Mouse (Mus musculus): ENCODE data around the gene Capn15. TPM values are rescaled to one million over a fixed set of nuclear protein-coding genes. Genes with fewer than 3 reads are reported as not detected.

Capn15 gene
- polyA plus RNA-seq, 1 experiment from 2014 or later, result 25.8 TPM

GRCm38 (mm10) chr17:25967652-25968051, 17.9 kb downstream of the Capn15 start:
- H3K4me2 ChIP-seq (ENCODE audit: low read depth, low read length), result no peak overlapping the region
- H3K27ac ChIP-seq (replicated peaks; ENCODE audit: low read depth, low read length), result no peak overlapping the region
- no peak overlapping the region for H3K9ac ChIP-seq (ENCODE audit: low read depth, low read length)
- H3K27me3 ChIP-seq (replicated peaks; ENCODE audit: control insufficient read depth, insufficient read depth, low read length), result no peaks in the 10 kb centered on the region
- H3K9me3 ChIP-seq (ENCODE audit: control insufficient read depth, low read length), result no peaks in the 10 kb centered on the region
- H3K4me1 ChIP-seq (ENCODE audit: control insufficient read depth, insufficient read depth, low read length), result no peaks in the 10 kb centered on the region
- ATAC-seq (ENCODE audit: low read depth) (no peak), DNase-seq (ENCODE audit: low spot score) (no peak)
- H3K4me3 ChIP-seq (ENCODE audit: low read depth, low read length), result no peak overlapping the region
- 61% methylated on average over 3 of the region's 3 CpGs for WGBS
- peaks cover 18% of the 10 kb centered on the region for H3K36me3 ChIP-seq (ENCODE audit: control insufficient read depth, insufficient read depth, low read length)

GRCm38 (mm10) chr17:25964271-25964670, 21.3 kb downstream of the Capn15 start:
- Histone ChIP-seq H3K27ac (replicated peaks; ENCODE audit: low read depth, low read length) (no peak overlapping the region), H3K4me1 (ENCODE audit: control insufficient read depth, insufficient read depth, low read length) (no peaks in the 10 kb centered on the region), H3K4me2 (ENCODE audit: low read depth, low read length) (no peak overlapping the region), H3K36me3 (ENCODE audit: control insufficient read depth, insufficient read depth, low read length) (peaks cover 44% of the 10 kb centered on the region), H3K9me3 (ENCODE audit: control insufficient read depth, low read length) (no peaks in the 10 kb centered on the region), H3K27me3 (replicated peaks; ENCODE audit: control insufficient read depth, insufficient read depth, low read length) (no peaks in the 10 kb centered on the region), H3K4me3 (ENCODE audit: low read depth, low read length) (no peak overlapping the region), H3K9ac (ENCODE audit: low read depth, low read length) (no peak overlapping the region)
- 93% methylated on average over 7 of the region's 7 CpGs for WGBS
- no peak for DNase-seq (ENCODE audit: low spot score)
- no peak for ATAC-seq (ENCODE audit: low read depth)

- H3K36me3 ChIP-seq (ENCODE audit: control insufficient read depth, insufficient read depth, low read length), result peaks cover 62% of the 10 kb centered on the region
Observed at GRCm38 (mm10) chr17:25962413-25962905, 23.1 kb downstream of the Capn15 start.

GRCm38 (mm10) chr17:25961566-25961965, 24.0 kb downstream of the Capn15 start:
- ATAC-seq (ENCODE audit: low read depth) (no peak), DNase-seq (ENCODE audit: low spot score) (no peak)
- no peak overlapping the region for H3K4me3 ChIP-seq (ENCODE audit: low read depth, low read length)
- no peaks in the 10 kb centered on the region for H3K9me3 ChIP-seq (ENCODE audit: control insufficient read depth, low read length)
- H3K27me3 ChIP-seq (replicated peaks; ENCODE audit: control insufficient read depth, insufficient read depth, low read length), result no peaks in the 10 kb centered on the region
- H3K4me2 ChIP-seq (ENCODE audit: low read depth, low read length), result no peak overlapping the region
- no peak overlapping the region for H3K9ac ChIP-seq (ENCODE audit: low read depth, low read length)
- H3K27ac ChIP-seq (replicated peaks; ENCODE audit: low read depth, low read length), result no peak overlapping the region
- H3K36me3 ChIP-seq (ENCODE audit: control insufficient read depth, insufficient read depth, low read length), result peaks cover 63% of the 10 kb centered on the region
- 92% methylated on average over 5 of the region's 5 CpGs for WGBS
- no peaks in the 10 kb centered on the region for H3K4me1 ChIP-seq (ENCODE audit: control insufficient read depth, insufficient read depth, low read length)

More at GRCm38 (mm10) chr17:25962413-25962905, 23.1 kb downstream of the Capn15 start:
- Histone ChIP-seq H3K9ac (ENCODE audit: low read depth, low read length) (no peak overlapping the region), H3K27me3 (replicated peaks; ENCODE audit: control insufficient read depth, insufficient read depth, low read length) (no peaks in the 10 kb centered on the region), H3K4me2 (ENCODE audit: low read depth, low read length) (no peak overlapping the region), H3K4me3 (ENCODE audit: low read depth, low read length) (no peak overlapping the region), H3K4me1 (ENCODE audit: control insufficient read depth, insufficient read depth, low read length) (no peaks in the 10 kb centered on the region), H3K27ac (replicated peaks; ENCODE audit: low read depth, low read length) (no peak overlapping the region), H3K9me3 (ENCODE audit: control insufficient read depth, low read length) (no peaks in the 10 kb centered on the region)
- ATAC-seq (ENCODE audit: low read depth), result no peak
- no peak for DNase-seq (ENCODE audit: low spot score)
- WGBS, result 96% methylated on average over 7 of the region's 7 CpGs

- no peak for DNase-seq (ENCODE audit: low spot score)
- H3K4me3 ChIP-seq (ENCODE audit: low read depth, low read length), result no peak overlapping the region
- ATAC-seq (ENCODE audit: low read depth), result no peak
- H3K36me3 ChIP-seq (ENCODE audit: control insufficient read depth, insufficient read depth, low read length), result peaks cover 63% of the 10 kb centered on the region
- WGBS, result 92% methylated on average over 15 of the region's 23 CpGs
- no peak overlapping the region for H3K4me2 ChIP-seq (ENCODE audit: low read depth, low read length)
- H3K27ac ChIP-seq (replicated peaks; ENCODE audit: low read depth, low read length), result no peak overlapping the region
- H3K4me1 ChIP-seq (ENCODE audit: control insufficient read depth, insufficient read depth, low read length), result no peaks in the 10 kb centered on the region
- H3K27me3 ChIP-seq (replicated peaks; ENCODE audit: control insufficient read depth, insufficient read depth, low read length), result no peaks in the 10 kb centered on the region
- H3K9ac ChIP-seq (ENCODE audit: low read depth, low read length), result no peak overlapping the region
- H3K9me3 ChIP-seq (ENCODE audit: control insufficient read depth, low read length), result no peaks in the 10 kb centered on the region
Observed at GRCm38 (mm10) chr17:25959630-25960467, 25.7 kb downstream of the Capn15 start.

- Histone ChIP-seq H3K9me3 (ENCODE audit: control insufficient read depth, low read length) (no peaks in the 10 kb centered on the region), H3K27me3 (replicated peaks; ENCODE audit: control insufficient read depth, insufficient read depth, low read length) (no peaks in the 10 kb centered on the region), H3K4me1 (ENCODE audit: control insufficient read depth, insufficient read depth, low read length) (no peaks in the 10 kb centered on the region), H3K27ac (replicated peaks; ENCODE audit: low read depth, low read length) (no peak overlapping the region), H3K9ac (ENCODE audit: low read depth, low read length) (no peak overlapping the region), H3K4me3 (ENCODE audit: low read depth, low read length) (no peak overlapping the region), H3K4me2 (ENCODE audit: low read depth, low read length) (no peak overlapping the region), H3K36me3 (ENCODE audit: control insufficient read depth, insufficient read depth, low read length) (peaks cover 56% of the 10 kb centered on the region)
- WGBS, result 89% methylated on average over 10 of the region's 11 CpGs
- ATAC-seq (ENCODE audit: low read depth) (no peak), DNase-seq (ENCODE audit: low spot score) (no peak)
Observed at GRCm38 (mm10) chr17:25958771-25959494, 26.7 kb downstream of the Capn15 start.

- H3K27ac ChIP-seq (replicated peaks; ENCODE audit: low read depth, low read length), result no peak overlapping the region
- peak; percentile 20; the same call in 1 of the 2 replicates for ATAC-seq (ENCODE audit: low read depth)
- no peak overlapping the region for H3K4me2 ChIP-seq (ENCODE audit: low read depth, low read length)
- no peaks in the 10 kb centered on the region for H3K9me3 ChIP-seq (ENCODE audit: control insufficient read depth, low read length)
- DNase-seq (ENCODE audit: low spot score), result peak; percentile 33
- WGBS, result 74% methylated on average over 10 of the region's 14 CpGs
- H3K27me3 ChIP-seq (replicated peaks; ENCODE audit: control insufficient read depth, insufficient read depth, low read length), result peaks cover 11% of the 10 kb centered on the region
- no peak overlapping the region for H3K4me3 ChIP-seq (ENCODE audit: low read depth, low read length)
- H3K9ac ChIP-seq (ENCODE audit: low read depth, low read length), result no peak overlapping the region
- peaks cover 45% of the 10 kb centered on the region; the same call in 1 of the 2 replicates for H3K36me3 ChIP-seq (ENCODE audit: control insufficient read depth, insufficient read depth, low read length)
- no peaks in the 10 kb centered on the region for H3K4me1 ChIP-seq (ENCODE audit: control insufficient read depth, insufficient read depth, low read length)
Observed at GRCm38 (mm10) chr17:25957586-25958051, 28.0 kb downstream of the Capn15 start.

GRCm38 (mm10) chr17:25956631-25957030, 29.0 kb downstream of the Capn15 start:
- H3K27ac ChIP-seq (replicated peaks; ENCODE audit: low read depth, low read length), result no peak overlapping the region
- DNase-seq (ENCODE audit: low spot score), result peak; percentile 27
- H3K4me3 ChIP-seq (ENCODE audit: low read depth, low read length), result no peak overlapping the region
- WGBS, result 75% methylated on average over 7 of the region's 7 CpGs
- peaks cover 42% of the 10 kb centered on the region; the same call in 1 of the 2 replicates for H3K36me3 ChIP-seq (ENCODE audit: control insufficient read depth, insufficient read depth, low read length)
- H3K4me1 ChIP-seq (ENCODE audit: control insufficient read depth, insufficient read depth, low read length), result no peaks in the 10 kb centered on the region
- H3K4me2 ChIP-seq (ENCODE audit: low read depth, low read length), result no peak overlapping the region
- no peak overlapping the region for H3K9ac ChIP-seq (ENCODE audit: low read depth, low read length)
- H3K9me3 ChIP-seq (ENCODE audit: control insufficient read depth, low read length), result no peaks in the 10 kb centered on the region
- peaks cover 21% of the 10 kb centered on the region for H3K27me3 ChIP-seq (replicated peaks; ENCODE audit: control insufficient read depth, insufficient read depth, low read length)
- no peak; the same call in 1 of the 2 replicates for ATAC-seq (ENCODE audit: low read depth)

All from embryonic facial prominence, embryonic 14.5 days (tissue).